ENCODE assay signal across 11 mouse cellular contexts in genomic region chr3:107130661-107131326, GRCm38 (mm10). TPM values are rescaled to one million over a fixed set of nuclear protein-coding genes. Genes with fewer than 3 reads are reported as not detected.
DNase-seq lines count a peak whose midpoint lies in the region; ATAC-seq and TF ChIP-seq lines count a peak whose summit lies in the region.
"Had no signal": no experiment of that assay in that cellular context is flagged by ENCODE, and none has a peak within 500 bp of the region (broad histone marks: within the 10 kb centered on the region; RNA-seq: fewer than 3 reads in every experiment).

No protein-coding gene starts in this region.

- H3K4me3 ChIP-seq in hindbrain, postnatal 0 days (ENCODE audit: low read length), result no peak overlapping the region
- no peak overlapping the region for H3K4me3 ChIP-seq in hindbrain, embryonic 11.5 days (ENCODE audit: low read depth, low read length)
- H3K4me3 ChIP-seq in heart, embryonic 12.5 days, result no peak overlapping the region
- H3K4me3 ChIP-seq in lung, embryonic 16.5 days (ENCODE audit: low read length), result no peak overlapping the region
- H3K4me3 ChIP-seq in limb, embryonic 10.5 days, result no peak overlapping the region

- H3K4me2 ChIP-seq in hindbrain, postnatal 0 days (ENCODE audit: low read depth, low read length), result no peak overlapping the region
- H3K4me2 ChIP-seq in hindbrain, embryonic 11.5 days (replicated peaks; ENCODE audit: low read depth, low read length), result no peak overlapping the region
- peak overlapping the region; percentile 6; the same call in 1 of the 2 replicates for H3K4me2 ChIP-seq in heart, embryonic 12.5 days
- H3K4me2 ChIP-seq in lung, embryonic 16.5 days (ENCODE audit: low read depth, low read length), result no peak overlapping the region

- TF ChIP-seq CTCF in hindbrain, postnatal 0 days (IDR thresholded peaks at IDR 0.05; ENCODE audit: low read depth), result no peak

- WGBS in hindbrain, postnatal 0 days, result 66% methylated on average over 4 of the region's 4 CpGs
- WGBS in hindbrain, embryonic 11.5 days, result 86% methylated on average over 4 of the region's 4 CpGs
- 55% methylated on average over 4 of the region's 4 CpGs for WGBS in heart, embryonic 12.5 days
- 52% methylated on average over 4 of the region's 4 CpGs for WGBS in lung, embryonic 16.5 days
- 91% methylated on average over 4 of the region's 4 CpGs for WGBS in limb, embryonic 10.5 days

- H3K9me3 ChIP-seq in hindbrain, postnatal 0 days (ENCODE audit: low read length), result no peaks in the 10 kb centered on the region
- H3K9me3 ChIP-seq in hindbrain, embryonic 11.5 days (ENCODE audit: control insufficient read depth, low read length), result no peaks in the 10 kb centered on the region
- H3K9me3 ChIP-seq in heart, embryonic 12.5 days (replicated peaks), result no peaks in the 10 kb centered on the region
- H3K9me3 ChIP-seq in lung, embryonic 16.5 days (ENCODE audit: control insufficient read depth, low read length), result no peaks in the 10 kb centered on the region
- no peaks in the 10 kb centered on the region for H3K9me3 ChIP-seq in limb, embryonic 10.5 days (replicated peaks)

- H3K27ac ChIP-seq in hindbrain, postnatal 0 days, result no peak overlapping the region
- H3K27ac ChIP-seq in hindbrain, embryonic 11.5 days (ENCODE audit: low read depth, low read length), result no peak overlapping the region
- no peak overlapping the region for H3K27ac ChIP-seq in heart, embryonic 12.5 days (ENCODE audit: poor library complexity, severe bottlenecking)
- peak overlapping the region; percentile 78 for H3K27ac ChIP-seq in lung, embryonic 16.5 days (ENCODE audit: low read length)
- no peak overlapping the region for H3K27ac ChIP-seq in limb, embryonic 10.5 days

- H3K36me3 ChIP-seq in hindbrain, postnatal 0 days (ENCODE audit: insufficient read depth, low read length), result no peaks in the 10 kb centered on the region
- no peaks in the 10 kb centered on the region for H3K36me3 ChIP-seq in hindbrain, embryonic 11.5 days (ENCODE audit: control insufficient read depth, insufficient read depth, low read length)
- no peaks in the 10 kb centered on the region for H3K36me3 ChIP-seq in heart, embryonic 12.5 days
- no peaks in the 10 kb centered on the region for H3K36me3 ChIP-seq in lung, embryonic 16.5 days (ENCODE audit: control insufficient read depth, insufficient read depth, low read length)
- no peaks in the 10 kb centered on the region for H3K36me3 ChIP-seq in limb, embryonic 10.5 days

- DNase-seq in hindbrain, postnatal 0 days (ENCODE audit: low spot score), result no peak
- DNase-seq in hindbrain, embryonic 11.5 days (ENCODE audit: low spot score), result no peak
- DNase-seq in adrenal gland, postnatal 10 days, result peak; percentile 75
- no peak for DNase-seq in layer of hippocampus, adult 18-20 months (ENCODE audit: low spot score in 2 of 2)
- no peak for DNase-seq in limb, embryonic 10.5 days (ENCODE audit: low spot score)
- no peak for DNase-seq in spleen, postnatal 4 days (ENCODE audit: low spot score in 2 of 2)
- DNase-seq: liver had no signal

- H3K27me3 ChIP-seq in hindbrain, postnatal 0 days (ENCODE audit: insufficient read depth, low read length), result no peaks in the 10 kb centered on the region
- no peaks in the 10 kb centered on the region for H3K27me3 ChIP-seq in hindbrain, embryonic 11.5 days (ENCODE audit: control insufficient read depth, insufficient read depth, low read length)
- H3K27me3 ChIP-seq in heart, embryonic 12.5 days (replicated peaks), result no peaks in the 10 kb centered on the region
- no peaks in the 10 kb centered on the region for H3K27me3 ChIP-seq in lung, embryonic 16.5 days (ENCODE audit: control insufficient read depth, insufficient read depth, low read depth, low read length)
- H3K27me3 ChIP-seq in limb, embryonic 10.5 days (ENCODE audit: low read depth, poor library complexity, severe bottlenecking), result no peaks in the 10 kb centered on the region
- H3K27me3 ChIP-seq: CH12.LX had no signal

- 0 out of 2 replicates have a peak, but pooled peaks have one; percentile 27 for ATAC-seq in hindbrain, postnatal 0 days
- no peak for ATAC-seq in hindbrain, embryonic 11.5 days (ENCODE audit: low FRiP score)
- peak; percentile 64; the same call in 1 of the 2 replicates for ATAC-seq in heart, embryonic 12.5 days (ENCODE audit: insufficient number of reproducible peaks, low FRiP score)
- ATAC-seq in lung, embryonic 16.5 days (ENCODE audit: low read depth), result peak; percentile 53

- no peak overlapping the region for H3K9ac ChIP-seq in hindbrain, postnatal 0 days (replicated peaks; ENCODE audit: low read length)
- H3K9ac ChIP-seq in hindbrain, embryonic 11.5 days (ENCODE audit: low read depth, low read length), result no peak overlapping the region
- no peak overlapping the region for H3K9ac ChIP-seq in heart, embryonic 12.5 days
- H3K9ac ChIP-seq in lung, embryonic 16.5 days (ENCODE audit: low read length), result no peak overlapping the region

- H3K4me1 ChIP-seq in hindbrain, postnatal 0 days (ENCODE audit: insufficient read depth, low read length), result peaks cover 8% of the 10 kb centered on the region; the same call in 1 of the 2 replicates
- no peaks in the 10 kb centered on the region for H3K4me1 ChIP-seq in hindbrain, embryonic 11.5 days (replicated peaks; ENCODE audit: control insufficient read depth, insufficient read depth, low read length)
- H3K4me1 ChIP-seq in heart, embryonic 12.5 days (replicated peaks), result peaks cover 11% of the 10 kb centered on the region
- H3K4me1 ChIP-seq in lung, embryonic 16.5 days (replicated peaks; ENCODE audit: control insufficient read depth, insufficient read depth, low read length), result peaks cover 9% of the 10 kb centered on the region; the same call in 1 of the 2 replicates
- no peaks in the 10 kb centered on the region for H3K4me1 ChIP-seq in limb, embryonic 10.5 days

RNA-seq across cellular contexts. Expression of gene Kcna2, which starts 29.8 kb away (rescaled TPM):
- total RNA-seq in hindbrain, postnatal 0 days (2014; rRNA removed), result 15.5 and 17.2 TPM in 2 replicates
- 1.8 and 2.1 TPM in 2 replicates for polyA plus RNA-seq in hindbrain, postnatal 0 days (2015; fragmentation: Nextera tagmentation; extraction: Ambion mirVana)
- 0.21 and 0.32 TPM in 2 replicates for polyA plus RNA-seq in hindbrain, embryonic 11.5 days (2014; fragmentation: Nextera tagmentation; extraction: Ambion mirVana)
- total RNA-seq in adrenal gland, postnatal 10 days (2021), result 1 to 10 TPM; 2.5 to 2.6 TPM
- polyA plus RNA-seq in heart, embryonic 12.5 days (2016; fragmentation: Nextera tagmentation; extraction: Ambion mirVana), result 0.03 TPM in 1 of 2 replicates, not detected in the other
- 0.72 and 0.80 TPM in 2 replicates for polyA plus RNA-seq in lung, embryonic 16.5 days (2015; fragmentation: Nextera tagmentation; extraction: Ambion mirVana)
- total RNA-seq in layer of hippocampus, adult 18-20 months (2021), result 10 to 100 TPM; 88.7 to 90.1 TPM
- 0.03 TPM in 1 of 2 replicates, not detected in the other for polyA plus RNA-seq in limb, embryonic 10.5 days (2016; fragmentation: Nextera tagmentation; extraction: Ambion mirVana)
- total RNA-seq: CH12.LX had no signal

RNA-seq across cellular contexts. Expression of gene Kcna10, which starts 52.1 kb away (rescaled TPM):
- not detected in 2 replicates for total RNA-seq in hindbrain, postnatal 0 days (2014; rRNA removed)
- 0.09 TPM in 1 of 2 replicates, not detected in the other for polyA plus RNA-seq in hindbrain, postnatal 0 days (2015; fragmentation: Nextera tagmentation; extraction: Ambion mirVana)
- not detected in 2 replicates for polyA plus RNA-seq in hindbrain, embryonic 11.5 days (2014; fragmentation: Nextera tagmentation; extraction: Ambion mirVana)
- total RNA-seq in adrenal gland, postnatal 10 days (2021), result not detected
- polyA plus RNA-seq in heart, embryonic 12.5 days (2016; fragmentation: Nextera tagmentation; extraction: Ambion mirVana), result not detected in 2 replicates
- polyA plus RNA-seq in lung, embryonic 16.5 days (2015; fragmentation: Nextera tagmentation; extraction: Ambion mirVana), result not detected in 2 replicates
- not detected for total RNA-seq in layer of hippocampus, adult 18-20 months (2021)
- not detected in 2 replicates for polyA plus RNA-seq in limb, embryonic 10.5 days (2016; fragmentation: Nextera tagmentation; extraction: Ambion mirVana)
- total RNA-seq: CH12.LX had no signal
- polyA plus RNA-seq: neural tube, embryonic 14.5 days had no signal
